Mouse (Mus musculus) hindbrain, postnatal 0 days (tissue): ENCODE measurements around the gene Asna1. TPM values are rescaled to one million over a fixed set of nuclear protein-coding genes. Genes with fewer than 3 reads are reported as not detected.

Source experiments
- ATAC-seq: fragments of 200-750 bp; cut with Nextera tagmentation; 2 replicates; pipeline ENCODE4 v1.8.0; 2017; ENCODE audit warnings: mild to moderate bottlenecking, moderate TSS enrichment, moderate library complexity
- DNase-seq: peaks from one replicate; pipeline ENCODE4 v3.0.0-alpha.2; 2015; ENCODE audit warnings: low spot score
- H3K27ac ChIP-seq: fragments of 300-500 bp; sonication (generic); 2 replicates; pipeline ENCODE4 v1.5.1; 2014; ENCODE audit warnings: mild to moderate bottlenecking
- H3K27me3 ChIP-seq: fragments of 300-500 bp; sonication (generic); 2 replicates; pipeline ENCODE4 v1.6.1; 2014; ENCODE audit warnings: low read length, mixed read lengths; ENCODE audit not compliant: insufficient read depth
- H3K36me3 ChIP-seq: fragments of 300-500 bp; sonication (generic); 2 replicates; pipeline ENCODE4 v1.6.1; 2014; ENCODE audit warnings: low read length, mixed read lengths; ENCODE audit not compliant: insufficient read depth
- H3K4me1 ChIP-seq: fragments of 300-500 bp; sonication (generic); 2 replicates; pipeline ENCODE4 v1.6.1; 2014; ENCODE audit warnings: antibody characterized with exemption, low read length, mixed read lengths; ENCODE audit not compliant: insufficient read depth
- H3K4me2 ChIP-seq: fragments of 300-500 bp; sonication (generic); 2 replicates; pipeline ENCODE4 v1.6.1; 2014; ENCODE audit warnings: low read depth, mild to moderate bottlenecking, low read length, moderate library complexity, mixed read lengths
- H3K4me3 ChIP-seq: fragments of 300-500 bp; sonication (generic); 2 replicates; pipeline ENCODE4 v1.5.1; 2014; ENCODE audit warnings: low read length
- H3K9ac ChIP-seq: fragments of 300-500 bp; sonication (generic); replicated peaks from 2 replicates; pipeline ENCODE4 v1.6.1; 2014; ENCODE audit warnings: mild to moderate bottlenecking, low read length, moderate library complexity, mixed read lengths
- H3K9me3 ChIP-seq: fragments of 300-500 bp; sonication (generic); 2 replicates; pipeline ENCODE4 v1.6.1; 2016; ENCODE audit warnings: low read length, mixed read lengths
- CTCF ChIP-seq: IDR thresholded peaks from 2 replicates; pipeline ENCODE4 v1.5.1; 2016; ENCODE audit warnings: antibody characterized with exemption, control low read depth, low read depth
- WGBS: fragments of 180-500 bp; shearing (Covaris S2); extraction: QIAGEN DNeasy Blood & Tissue Kit; methylation state at CpG from one replicate; pipeline ENCODE4 v1.1.7; 2014; 5-methylcytosine and 5-hydroxymethylcytosine counted together
- polyA plus RNA-seq: library from polyadenylated mRNA; unstranded; fragments of >200 nt; fragmentation: Nextera tagmentation; extraction: Ambion mirVana; gene quantifications from 2 replicates; pipeline ENCODE4 v1.2.1, GENCODE M21; 2015
- total RNA-seq: library from RNA; depleted of rRNA; stranded (reverse); fragments of >200 nt; gene quantifications from 2 replicates; pipeline ENCODE4 v1.2.3, GENCODE M21; 2014

Gene Asna1
- total and polyA plus RNA-seq, 2 experiments from 2014 or later, result 150 to 165 TPM

DNA sequence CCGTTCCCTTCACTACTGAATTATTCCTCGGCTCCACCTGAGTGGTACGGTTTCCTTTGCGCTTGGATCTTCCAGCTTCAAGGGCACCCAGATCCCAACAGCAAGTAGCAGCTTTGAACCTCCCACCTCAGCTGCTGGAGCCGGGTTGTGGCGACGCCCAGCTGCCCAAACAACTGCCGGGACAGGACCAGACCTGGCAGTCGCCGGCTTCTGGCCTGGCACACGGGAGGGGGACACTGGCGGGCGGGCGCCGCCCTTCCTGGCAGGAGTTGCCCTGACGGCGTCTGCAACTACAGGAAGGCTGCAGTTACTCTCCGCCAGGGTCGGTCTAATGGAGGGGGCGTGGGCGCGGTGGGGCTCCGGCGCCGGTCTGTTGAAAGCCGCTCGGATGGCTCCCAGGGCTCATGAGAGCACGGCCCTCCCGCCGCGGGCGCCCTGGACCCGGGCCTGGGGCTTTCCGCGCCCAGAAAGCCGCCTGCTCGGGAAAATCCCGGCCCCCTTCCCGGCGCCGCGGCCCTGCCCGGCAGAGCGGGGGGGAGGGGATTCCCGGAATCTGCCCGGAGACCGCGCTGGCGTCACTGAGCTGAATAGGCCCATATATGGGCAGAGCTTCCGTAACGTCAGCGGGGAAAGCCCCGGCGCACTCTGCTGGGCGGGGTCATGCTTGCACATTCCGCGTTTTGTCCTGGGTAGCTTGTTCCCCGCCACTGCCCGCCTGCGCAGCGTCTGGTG lies 48.9 kb downstream of the Asna1 start:
- DNase-seq (peak; percentile 96), ATAC-seq (peak; percentile 84)
- Histone ChIP-seq H3K4me1 (peaks cover 34% of the 10 kb centered on the region), H3K4me3 (peak overlapping the region; percentile 51), H3K27me3 (no peaks in the 10 kb centered on the region), H3K36me3 (peaks cover 14% of the 10 kb centered on the region; the same call in 1 of the 2 replicates), H3K4me2 (peak overlapping the region; percentile 98), H3K9ac (peak overlapping the region; percentile 67), H3K9me3 (no peaks in the 10 kb centered on the region), H3K27ac (peak overlapping the region; percentile 54)
- TF ChIP-seq CTCF, result peak; percentile 37
- WGBS, result under 1% methylated on average over 57 of the region's 61 CpGs

GRCm38 (mm10) chr8:84975434-84975833 lies 49.6 kb downstream of the Asna1 start:
- H3K27ac ChIP-seq, result no peak overlapping the region
- 31% methylated on average over 7 of the region's 7 CpGs for WGBS
- H3K9ac ChIP-seq, result no peak overlapping the region
- DNase-seq (peak; percentile 76), ATAC-seq (no peak)
- peak; percentile 89 for TF ChIP-seq CTCF
- no peaks in the 10 kb centered on the region for H3K27me3 ChIP-seq
- no peaks in the 10 kb centered on the region for H3K9me3 ChIP-seq
- peaks cover 33% of the 10 kb centered on the region for H3K4me1 ChIP-seq
- peak overlapping the region; percentile 51; the same call in 1 of the 2 replicates for H3K4me3 ChIP-seq
- H3K36me3 ChIP-seq, result peaks cover 18% of the 10 kb centered on the region; the same call in 1 of the 2 replicates
- peak overlapping the region; percentile 98 for H3K4me2 ChIP-seq

- ATAC-seq, result no peak
- H3K36me3 ChIP-seq, result peaks cover 18% of the 10 kb centered on the region; the same call in 1 of the 2 replicates
- no peak overlapping the region for H3K9ac ChIP-seq
- H3K4me1 ChIP-seq, result peaks cover 27% of the 10 kb centered on the region
- TF ChIP-seq CTCF, result no peak
- no peak overlapping the region for H3K4me2 ChIP-seq
- no peak for DNase-seq
- H3K27ac ChIP-seq, result no peak overlapping the region
- H3K9me3 ChIP-seq, result no peaks in the 10 kb centered on the region
- H3K27me3 ChIP-seq, result no peaks in the 10 kb centered on the region
- no peak overlapping the region for H3K4me3 ChIP-seq
- 83% methylated on average over 8 of the region's 8 CpGs for WGBS
Measured at GRCm38 (mm10) chr8:84974543-84975142, 50.4 kb downstream of the Asna1 start.

GRCm38 (mm10) chr8:84973803-84974542 lies 51.1 kb downstream of the Asna1 start:
- H3K36me3 ChIP-seq, result peaks cover 18% of the 10 kb centered on the region; the same call in 1 of the 2 replicates
- H3K4me3 ChIP-seq, result no peak overlapping the region
- WGBS, result 58% methylated on average over 4 of the region's 4 CpGs
- TF ChIP-seq CTCF, result peak; percentile 96
- peak; percentile 85 for DNase-seq
- peaks cover 22% of the 10 kb centered on the region for H3K4me1 ChIP-seq
- H3K9ac ChIP-seq, result no peak overlapping the region
- H3K4me2 ChIP-seq, result no peak overlapping the region
- ATAC-seq, result peak; percentile 27; the same call in 1 of the 2 replicates
- no peaks in the 10 kb centered on the region for H3K27me3 ChIP-seq
- no peak overlapping the region for H3K27ac ChIP-seq
- H3K9me3 ChIP-seq, result no peaks in the 10 kb centered on the region

- WGBS, result 86% methylated on average over 1 of the region's 1 CpGs
- ATAC-seq (no peak), DNase-seq (no peak)
Measured at GRCm38 (mm10) chr8:84973079-84973478, 52.0 kb downstream of the Asna1 start.

GRCm38 (mm10) chr8:84970913-84971312 lies 54.2 kb downstream of the Asna1 start:
- H3K4me1 ChIP-seq, result peaks cover 18% of the 10 kb centered on the region
- peak overlapping the region; percentile 73 for H3K4me3 ChIP-seq
- no peaks in the 10 kb centered on the region for H3K27me3 ChIP-seq
- DNase-seq, result no peak
- H3K9ac ChIP-seq, result peak overlapping the region; percentile 88
- H3K4me2 ChIP-seq, result peak overlapping the region; percentile 88
- H3K36me3 ChIP-seq, result peaks cover 18% of the 10 kb centered on the region; the same call in 1 of the 2 replicates
- TF ChIP-seq CTCF, result no peak
- no peak overlapping the region for H3K27ac ChIP-seq
- WGBS, result 66% methylated on average over 5 of the region's 5 CpGs
- H3K9me3 ChIP-seq, result no peaks in the 10 kb centered on the region
- no peak for ATAC-seq

More at GRCm38 (mm10) chr8:84973079-84973478, 52.0 kb downstream of the Asna1 start:
- no peak overlapping the region for H3K9ac ChIP-seq
- peaks cover 18% of the 10 kb centered on the region; the same call in 1 of the 2 replicates for H3K36me3 ChIP-seq
- no peak for TF ChIP-seq CTCF
- no peaks in the 10 kb centered on the region for H3K27me3 ChIP-seq
- H3K4me3 ChIP-seq, result no peak overlapping the region
- H3K27ac ChIP-seq, result no peak overlapping the region
- H3K4me1 ChIP-seq, result peaks cover 22% of the 10 kb centered on the region
- no peak overlapping the region for H3K4me2 ChIP-seq
- H3K9me3 ChIP-seq, result no peaks in the 10 kb centered on the region
